Mouse (Mus musculus) retina, postnatal 7 days (tissue): ENCODE data around the gene Agpat3.

Experiments used
- DNase-seq: peaks from one replicate; pipeline ENCODE4 v3.0.0-alpha.2; 2012; ENCODE audit warnings: low read depth, low spot score

Gene Agpat3

GRCm38 (mm10) chr10:78351887-78352665 is at the start of gene Agpat3:
Gene Agpat3, minus strand, starts transcription at chr10:78352489.
- peak; percentile 51 for DNase-seq

- DNase-seq: no peak
These were observed 48.8 kb upstream of the Agpat3 start for GRCm38 (mm10) chr10:78401127-78401526.

- DNase-seq: peak; percentile 61
These were observed 46.9 kb upstream of the Agpat3 start for GRCm38 (mm10) chr10:78399090-78399657.

GRCm38 (mm10) chr10:78396625-78396885 is 44.3 kb upstream of the Agpat3 start:
- DNase-seq: no peak

GRCm38 (mm10) chr10:78395819-78396624 is 43.7 kb upstream of the Agpat3 start:
- peak; percentile 84 for DNase-seq

GRCm38 (mm10) chr10:78395377-78395776 is 43.1 kb upstream of the Agpat3 start:
- no peak for DNase-seq

- peak; percentile 72 for DNase-seq
These were observed 39.8 kb upstream of the Agpat3 start for GRCm38 (mm10) chr10:78392072-78392471.

- no peak for DNase-seq
These were observed 38.7 kb upstream of the Agpat3 start for GRCm38 (mm10) chr10:78390982-78391470.

- no peak for DNase-seq
These were observed 36.1 kb upstream of the Agpat3 start for GRCm38 (mm10) chr10:78388216-78388980.

- no peak for DNase-seq
These were observed 33.2 kb upstream of the Agpat3 start for GRCm38 (mm10) chr10:78385520-78385919.

GRCm38 (mm10) chr10:78383567-78383966 is 31.3 kb upstream of the Agpat3 start:
- DNase-seq: no peak

GRCm38 (mm10) chr10:78378516-78378915 is 26.2 kb upstream of the Agpat3 start:
- no peak for DNase-seq

- DNase-seq: no peak
These were observed 20.7 kb upstream of the Agpat3 start for GRCm38 (mm10) chr10:78372681-78373668.

GRCm38 (mm10) chr10:78371746-78372145 is 19.5 kb upstream of the Agpat3 start:
- DNase-seq: no peak

- no peak for DNase-seq
These were observed 15.3 kb upstream of the Agpat3 start for GRCm38 (mm10) chr10:78367586-78367985.

- DNase-seq: no peak
These were observed 14.6 kb upstream of the Agpat3 start for GRCm38 (mm10) chr10:78366851-78367312.

GRCm38 (mm10) chr10:78366195-78366834 is 14.0 kb upstream of the Agpat3 start:
- DNase-seq: no peak

GRCm38 (mm10) chr10:78365555-78365954 is 13.3 kb upstream of the Agpat3 start:
- DNase-seq: no peak

- DNase-seq: no peak
These were observed 11.8 kb upstream of the Agpat3 start for GRCm38 (mm10) chr10:78364106-78364505.

GRCm38 (mm10) chr10:78363366-78363765 is 11.1 kb upstream of the Agpat3 start:
- DNase-seq: no peak
